Mouse (Mus musculus) lung, postnatal 36 days (tissue): ENCODE results near the gene Reep1.

Experiments used
- DNase-seq: peaks from one replicate; pipeline ENCODE4 v3.0.0; 2022; ENCODE audit warnings: mixed read lengths

Reep1 gene

GRCm38 (mm10) chr6:71738611-71739010, 31.2 kb downstream of the Reep1 start:
- DNase-seq, result no peak

- DNase-seq, result no peak
Measured at GRCm38 (mm10) chr6:71740921-71741320, 33.6 kb downstream of the Reep1 start.

GRCm38 (mm10) chr6:71741998-71742636, 34.8 kb downstream of the Reep1 start:
- no peak for DNase-seq

- DNase-seq, result no peak
Measured at GRCm38 (mm10) chr6:71744934-71745333, 37.6 kb downstream of the Reep1 start.

- no peak for DNase-seq
Measured at GRCm38 (mm10) chr6:71745482-71746234, 38.3 kb downstream of the Reep1 start.

- no peak for DNase-seq
Measured at GRCm38 (mm10) chr6:71746246-71746645, 38.9 kb downstream of the Reep1 start.

- no peak for DNase-seq
Measured at GRCm38 (mm10) chr6:71746846-71747245, 39.5 kb downstream of the Reep1 start.

GRCm38 (mm10) chr6:71751602-71752001, 44.2 kb downstream of the Reep1 start:
- DNase-seq, result no peak

GRCm38 (mm10) chr6:71752791-71753464, 45.6 kb downstream of the Reep1 start:
- DNase-seq, result peak; percentile 5

- DNase-seq, result peak; percentile 38
Measured at GRCm38 (mm10) chr6:71757039-71757894, 49.9 kb downstream of the Reep1 start.

GRCm38 (mm10) chr6:71758780-71759179, 51.4 kb downstream of the Reep1 start:
- no peak for DNase-seq

- no peak for DNase-seq
Measured at GRCm38 (mm10) chr6:71760073-71760472, 52.7 kb downstream of the Reep1 start.

GRCm38 (mm10) chr6:71767761-71768160, 60.4 kb downstream of the Reep1 start:
- no peak for DNase-seq

- no peak for DNase-seq
Measured at GRCm38 (mm10) chr6:71769901-71770690, 62.7 kb downstream of the Reep1 start.

- DNase-seq, result no peak
Measured at GRCm38 (mm10) chr6:71770856-71771255, 63.5 kb downstream of the Reep1 start.

GRCm38 (mm10) chr6:71771282-71771681, 63.9 kb downstream of the Reep1 start:
- DNase-seq, result no peak

- DNase-seq, result no peak
Measured at GRCm38 (mm10) chr6:71772156-71772555, 64.8 kb downstream of the Reep1 start.

GRCm38 (mm10) chr6:71772636-71773208, 65.4 kb downstream of the Reep1 start:
- peak; percentile 35 for DNase-seq

GRCm38 (mm10) chr6:71778016-71778415, 70.7 kb downstream of the Reep1 start:
- DNase-seq, result no peak

GRCm38 (mm10) chr6:71779831-71780230, 72.5 kb downstream of the Reep1 start:
- DNase-seq, result no peak

GRCm38 (mm10) chr6:71780431-71780830, 73.1 kb downstream of the Reep1 start:
- DNase-seq, result no peak

GRCm38 (mm10) chr6:71783165-71783564, 75.8 kb downstream of the Reep1 start:
- DNase-seq, result no peak
